Mouse (Mus musculus): ENCODE measurements at regions not wholly inside any gene's neighbourhood (a gene's known extent, or its start where the extent isn't known, plus 50 kb on each side); places are given as distances from the start of the nearest gene placed in this dataset.

DNA sequence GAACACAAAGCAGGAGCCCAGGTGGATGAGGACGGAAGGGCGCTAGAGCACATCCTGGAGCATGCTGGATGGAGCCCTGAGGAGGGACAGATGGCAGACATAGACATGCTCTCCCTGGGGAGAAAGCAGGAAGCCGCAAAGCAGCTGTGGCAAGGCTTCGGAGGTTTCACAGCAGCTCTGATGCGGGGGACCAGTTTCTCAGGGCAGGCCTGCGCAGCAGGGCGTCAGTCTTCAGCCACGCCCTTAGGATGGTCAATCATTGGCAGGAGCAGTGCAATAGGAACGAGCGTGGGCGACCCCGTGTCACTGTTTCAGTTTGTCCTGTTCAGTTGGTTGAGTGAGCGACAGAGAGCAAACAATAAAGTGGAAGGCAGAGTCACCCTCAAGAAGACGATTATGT, 343.8 kb upstream of the Gm10131 start:
- Histone ChIP-seq H3K9ac (replicated peaks; ENCODE audit: low read length, poor library complexity, severe bottlenecking) (no peak overlapping the region), H3K4me2 (ENCODE audit: low read depth, low read length, poor library complexity, severe bottlenecking) (no peak overlapping the region), H3K27me3 (ENCODE audit: insufficient read depth, low read length) (no peaks in the 10 kb centered on the region), H3K27ac (ENCODE audit: low read depth, low read length) (no peak overlapping the region), H3K9me3 (ENCODE audit: low read length) (no peaks in the 10 kb centered on the region), H3K4me1 (ENCODE audit: insufficient read depth, low read length) (no peaks in the 10 kb centered on the region), H3K4me3 (ENCODE audit: low read depth, low read length) (no peak overlapping the region), H3K36me3 (ENCODE audit: insufficient read depth, low read length) (no peaks in the 10 kb centered on the region)
- TF ChIP-seq CTCF (IDR thresholded peaks at IDR 0.05), result no peak
- no peak; the same call in 1 of the 2 replicates for ATAC-seq (ENCODE audit: low FRiP score)
- 84% methylated on average over 14 of the region's 14 CpGs for WGBS
- no peak for DNase-seq (ENCODE audit: low spot score)

DNA sequence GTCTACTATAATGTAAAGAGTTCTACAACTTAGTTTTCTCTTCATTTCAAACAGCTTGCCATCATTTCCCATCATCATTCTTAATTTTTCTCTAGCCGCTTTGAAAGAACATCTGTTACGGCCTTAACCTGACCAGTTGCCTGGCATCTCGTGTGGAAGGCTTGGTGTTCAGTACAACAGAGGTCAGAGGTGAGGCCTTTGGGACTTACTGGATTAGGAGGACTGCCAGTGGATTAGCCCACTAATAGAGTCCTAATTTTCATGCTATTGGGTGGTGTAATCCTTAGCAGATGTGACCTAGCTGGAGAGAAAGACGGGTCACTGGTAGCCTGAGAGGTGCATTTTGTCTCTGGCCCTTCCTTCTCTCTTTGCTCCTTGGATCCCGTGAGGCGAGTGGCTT, 341.3 kb upstream of the Gm10131 start:
- no peak for DNase-seq (ENCODE audit: low spot score)
- WGBS, result 70% methylated on average over 6 of the region's 6 CpGs
- H3K27me3 ChIP-seq (ENCODE audit: insufficient read depth, low read length), result no peaks in the 10 kb centered on the region
- H3K9ac ChIP-seq (replicated peaks; ENCODE audit: low read length, poor library complexity, severe bottlenecking), result no peak overlapping the region
- no peak overlapping the region for H3K4me2 ChIP-seq (ENCODE audit: low read depth, low read length, poor library complexity, severe bottlenecking)
- no peak overlapping the region for H3K27ac ChIP-seq (ENCODE audit: low read depth, low read length)
- no peak for TF ChIP-seq CTCF (IDR thresholded peaks at IDR 0.05)
- no peak for ATAC-seq (ENCODE audit: low FRiP score)
- no peaks in the 10 kb centered on the region for H3K9me3 ChIP-seq (ENCODE audit: low read length)
- H3K4me3 ChIP-seq (ENCODE audit: low read depth, low read length), result no peak overlapping the region
- no peaks in the 10 kb centered on the region for H3K36me3 ChIP-seq (ENCODE audit: insufficient read depth, low read length)
- H3K4me1 ChIP-seq (ENCODE audit: insufficient read depth, low read length), result no peaks in the 10 kb centered on the region

DNA sequence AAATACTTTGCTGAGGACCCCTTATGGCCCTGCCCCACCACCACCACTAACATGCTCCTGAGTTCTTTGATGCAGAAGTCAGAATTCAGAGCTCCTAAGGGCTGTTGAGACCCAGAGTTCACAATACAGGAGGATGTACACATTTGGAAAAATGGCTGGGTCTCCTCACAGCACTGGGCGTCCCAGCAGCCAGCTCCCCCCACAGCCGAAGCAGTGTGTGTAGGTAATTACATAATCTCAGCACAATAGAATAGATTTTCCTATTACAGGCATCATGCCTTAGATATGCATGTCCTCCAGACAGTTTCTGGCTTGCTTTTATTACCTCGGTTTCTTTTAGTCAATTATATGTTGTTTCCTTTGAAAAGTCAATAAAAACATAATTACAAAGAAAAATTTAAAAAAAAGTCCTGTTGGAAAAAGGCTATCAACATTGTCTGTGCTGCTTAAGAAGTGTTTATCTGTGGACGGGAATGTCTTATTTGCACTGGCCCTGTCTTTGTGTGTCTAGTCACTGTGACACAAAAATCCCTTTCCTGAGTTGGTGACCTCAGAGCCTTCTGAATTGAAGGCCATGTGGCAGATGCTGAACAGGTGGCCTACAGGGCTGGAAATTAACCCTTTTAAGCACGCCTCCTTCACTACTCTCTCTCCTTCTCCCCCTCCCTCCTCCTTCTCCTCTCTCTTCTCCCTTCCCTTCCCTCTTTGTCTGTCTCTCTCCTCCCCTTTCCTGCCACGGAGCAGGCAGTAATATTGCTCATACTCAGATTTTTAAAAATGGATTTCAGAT, 339.9 kb upstream of the Gm10131 start:
- H3K36me3 ChIP-seq (ENCODE audit: insufficient read depth, low read length), result no peaks in the 10 kb centered on the region
- no peaks in the 10 kb centered on the region for H3K27me3 ChIP-seq (ENCODE audit: insufficient read depth, low read length)
- H3K9ac ChIP-seq (replicated peaks; ENCODE audit: low read length, poor library complexity, severe bottlenecking), result no peak overlapping the region
- DNase-seq (ENCODE audit: low spot score) (peak; percentile 32), ATAC-seq (ENCODE audit: low FRiP score) (no peak)
- 22% methylated on average over 6 of the region's 6 CpGs for WGBS
- no peaks in the 10 kb centered on the region for H3K9me3 ChIP-seq (ENCODE audit: low read length)
- no peaks in the 10 kb centered on the region for H3K4me1 ChIP-seq (ENCODE audit: insufficient read depth, low read length)
- TF ChIP-seq CTCF (IDR thresholded peaks at IDR 0.05), result no peak
- H3K27ac ChIP-seq (ENCODE audit: low read depth, low read length), result no peak overlapping the region
- H3K4me2 ChIP-seq (ENCODE audit: low read depth, low read length, poor library complexity, severe bottlenecking), result no peak overlapping the region
- H3K4me3 ChIP-seq (ENCODE audit: low read depth, low read length), result no peak overlapping the region

DNA sequence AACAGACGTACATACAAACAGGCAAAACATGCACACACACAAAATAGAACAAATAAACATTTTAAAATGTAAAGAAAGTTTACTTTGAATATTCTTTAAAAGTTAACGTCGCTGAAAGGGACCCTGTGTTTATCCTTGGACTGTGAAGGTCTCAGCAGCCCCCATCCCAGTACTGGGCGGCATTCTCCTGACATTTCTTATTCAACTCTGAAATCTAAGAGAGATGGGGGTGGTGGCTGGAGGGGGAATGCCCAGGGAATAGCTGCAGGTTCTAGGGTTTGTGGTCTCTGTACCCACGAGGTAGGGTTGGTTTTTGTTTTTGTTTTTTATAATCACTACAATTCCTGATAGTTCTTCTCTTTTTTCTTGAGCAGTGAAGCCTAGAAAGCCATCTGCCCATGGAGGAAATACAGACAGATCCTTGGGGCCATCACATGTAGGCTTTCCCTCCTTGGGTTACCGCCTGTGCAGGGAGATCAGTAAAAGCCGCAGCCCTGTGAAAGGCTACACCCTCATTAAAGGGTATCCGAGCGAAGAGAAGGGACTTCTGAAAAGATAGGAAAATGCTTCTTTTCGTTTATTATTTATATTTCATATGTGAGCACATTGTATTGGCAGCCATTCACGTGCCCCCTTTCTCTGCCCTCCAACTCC, 338.0 kb upstream of the Gm10131 start:
- Histone ChIP-seq H3K27ac (ENCODE audit: low read depth, low read length) (no peak overlapping the region), H3K9me3 (ENCODE audit: low read length) (no peaks in the 10 kb centered on the region), H3K9ac (replicated peaks; ENCODE audit: low read length, poor library complexity, severe bottlenecking) (no peak overlapping the region), H3K4me1 (ENCODE audit: insufficient read depth, low read length) (no peaks in the 10 kb centered on the region), H3K4me3 (ENCODE audit: low read depth, low read length) (no peak overlapping the region), H3K36me3 (ENCODE audit: insufficient read depth, low read length) (no peaks in the 10 kb centered on the region), H3K4me2 (ENCODE audit: low read depth, low read length, poor library complexity, severe bottlenecking) (no peak overlapping the region), H3K27me3 (ENCODE audit: insufficient read depth, low read length) (no peaks in the 10 kb centered on the region)
- ATAC-seq (ENCODE audit: low FRiP score), result no peak
- TF ChIP-seq CTCF (IDR thresholded peaks at IDR 0.05), result no peak
- WGBS, result 84% methylated on average over 11 of the region's 11 CpGs
- DNase-seq (ENCODE audit: low spot score), result no peak

DNA sequence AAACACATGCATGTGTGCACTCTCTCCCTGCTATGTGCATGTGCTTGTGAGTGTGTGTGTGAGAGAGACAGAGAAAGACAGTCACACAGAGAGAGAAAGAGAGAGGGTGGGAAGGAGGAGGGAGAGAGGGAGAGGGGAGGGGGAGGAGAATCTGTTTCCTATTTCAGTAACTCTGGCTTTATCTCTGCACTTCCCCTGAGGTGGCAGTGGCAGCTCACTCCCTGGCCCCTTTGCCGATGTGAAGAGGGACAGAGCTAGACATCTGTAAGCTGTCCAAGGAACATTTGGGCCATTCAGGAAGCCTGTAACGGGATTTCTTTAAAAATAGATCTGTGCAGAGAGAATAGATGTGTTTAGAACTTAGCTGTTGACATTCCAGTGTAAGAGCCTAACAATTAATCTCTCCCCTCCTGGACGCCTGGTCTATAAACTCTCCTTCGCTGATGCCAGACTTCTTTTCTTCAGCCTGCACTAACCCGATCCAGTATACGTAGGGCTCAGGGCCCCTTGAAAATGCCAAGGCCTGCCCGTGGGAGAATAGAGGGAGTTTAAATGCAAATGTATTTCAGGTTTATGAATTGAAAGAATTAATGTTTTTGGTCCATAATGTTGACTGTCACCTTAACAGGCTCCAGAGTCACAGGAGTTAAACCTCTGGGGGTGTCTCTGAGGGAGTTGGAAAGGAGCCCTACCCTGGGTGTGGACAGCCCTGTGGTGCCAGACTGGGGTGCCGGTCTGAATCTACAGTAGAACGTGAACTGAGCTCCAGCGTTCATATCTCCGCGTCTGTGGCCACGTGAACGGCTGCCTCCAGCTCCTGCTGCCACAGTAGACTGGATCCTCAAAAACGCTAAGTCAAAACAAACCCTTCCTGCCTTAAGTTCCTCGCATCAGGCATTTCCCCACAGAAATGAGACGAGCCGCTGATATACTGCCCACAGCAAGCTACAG, 336.6 kb upstream of the Gm10131 start:
- H3K4me1 ChIP-seq (ENCODE audit: insufficient read depth, low read length), result no peaks in the 10 kb centered on the region
- no peak overlapping the region for H3K27ac ChIP-seq (ENCODE audit: low read depth, low read length)
- 48% methylated on average over 18 of the region's 18 CpGs for WGBS
- no peaks in the 10 kb centered on the region for H3K36me3 ChIP-seq (ENCODE audit: insufficient read depth, low read length)
- no peak for TF ChIP-seq CTCF (IDR thresholded peaks at IDR 0.05)
- no peak overlapping the region for H3K4me3 ChIP-seq (ENCODE audit: low read depth, low read length)
- H3K9ac ChIP-seq (replicated peaks; ENCODE audit: low read length, poor library complexity, severe bottlenecking), result no peak overlapping the region
- H3K4me2 ChIP-seq (ENCODE audit: low read depth, low read length, poor library complexity, severe bottlenecking), result no peak overlapping the region
- no peak for ATAC-seq (ENCODE audit: low FRiP score)
- H3K27me3 ChIP-seq (ENCODE audit: insufficient read depth, low read length), result no peaks in the 10 kb centered on the region
- no peaks in the 10 kb centered on the region for H3K9me3 ChIP-seq (ENCODE audit: low read length)
- DNase-seq (ENCODE audit: low spot score), result no peak
